Mouse (Mus musculus) G1E (cell line): ENCODE measurements around the gene Armh3.

Experiments used
- CTCF ChIP-seq: IDR thresholded peaks from 2 replicates; pipeline ENCODE4 v1.5.1; 2012; ENCODE audit warnings: low read depth, low read length, inconsistent platforms, mixed read lengths
- GATA1 ChIP-seq: IDR thresholded peaks from 2 replicates; pipeline ENCODE4 v1.6.1; 2012; ENCODE audit warnings: borderline replicate concordance, low read length, inconsistent platforms, mixed read lengths
- GATA2 ChIP-seq: IDR thresholded peaks from 2 replicates; pipeline ENCODE4 v1.6.1; 2012; ENCODE audit warnings: low read depth, low read length, inconsistent platforms, borderline replicate concordance
- POLR2AphosphoS5 ChIP-seq: IDR thresholded peaks from 2 replicates; pipeline ENCODE4 v1.6.1; 2012; ENCODE audit warnings: low read depth, low read length, inconsistent platforms; ENCODE audit not compliant: insufficient replicate concordance

GRCm38 (mm10) chr19:46037243-46037924 lies 39.1 kb upstream of the Armh3 start:
- TF ChIP-seq CTCF (no peak), GATA2 (no peak), GATA1 (no peak), POLR2AphosphoS5 (no peak)
